Comparison of ENCODE assay signal across 25 mouse cellular contexts in genomic region chr10:82320134-82320533, GRCm38 (mm10). TPM values are rescaled to one million over a fixed set of nuclear protein-coding genes. Genes with fewer than 3 reads are reported as not detected.
A peak's percentile ranks its signal among the peaks of the same experiment; 100 is the strongest.
DNase-seq lines count a peak whose midpoint lies in the region; ATAC-seq and TF ChIP-seq lines count a peak whose summit lies in the region.
"Had no signal": no experiment of that assay in that cellular context is flagged by ENCODE, and none has a peak within 500 bp of the region (broad histone marks: within the 10 kb centered on the region; RNA-seq: fewer than 3 reads in every experiment).

No protein-coding gene starts in this region.

- H3K27me3 ChIP-seq in kidney, adult 2 months (replicated peaks; ENCODE audit: control insufficient read depth, insufficient read depth, low read length), result no peaks in the 10 kb centered on the region
- H3K27me3 ChIP-seq in kidney, embryonic 16.5 days (ENCODE audit: insufficient read depth, low read length), result no peaks in the 10 kb centered on the region
- no peaks in the 10 kb centered on the region for H3K27me3 ChIP-seq in midbrain, postnatal 0 days (ENCODE audit: insufficient read depth, low read length)
- no peaks in the 10 kb centered on the region for H3K27me3 ChIP-seq in midbrain, embryonic 16.5 days (ENCODE audit: control insufficient read depth, insufficient read depth, low read depth, low read length)
- H3K27me3 ChIP-seq in Patski, result peaks cover 6% of the 10 kb centered on the region
- H3K27me3 ChIP-seq: midbrain, embryonic 13.5 days had no signal

- CTCF ChIA-PET in Patski (lab: Charles Lee), result no interaction called here

- H3K4me3 ChIP-seq in kidney, adult 2 months (ENCODE audit: insufficient read depth, low read depth, low read length), result no peak overlapping the region
- no peak overlapping the region for H3K4me3 ChIP-seq in kidney, embryonic 16.5 days (ENCODE audit: low read length)
- no peak overlapping the region for H3K4me3 ChIP-seq in midbrain, postnatal 0 days (ENCODE audit: low read depth, low read length)
- H3K4me3 ChIP-seq in midbrain, embryonic 16.5 days (ENCODE audit: low read depth, low read length), result no peak overlapping the region
- H3K4me3 ChIP-seq: erythroblast, embryonic 14.5 days; hindbrain, embryonic 10.5 days; midbrain, embryonic 13.5 days had no signal

- 63% methylated on average over 3 of the region's 3 CpGs for WGBS in kidney, adult 2 months
- WGBS in kidney, embryonic 16.5 days, result 60% methylated on average over 3 of the region's 3 CpGs
- 70% methylated on average over 3 of the region's 3 CpGs for WGBS in midbrain, postnatal 0 days
- 69% methylated on average over 3 of the region's 3 CpGs for WGBS in midbrain, embryonic 16.5 days

- H3K4me2 ChIP-seq in kidney, embryonic 16.5 days (replicated peaks; ENCODE audit: low read depth, low read length), result no peak overlapping the region
- H3K4me2 ChIP-seq in midbrain, postnatal 0 days (ENCODE audit: low read depth, low read length, poor library complexity, severe bottlenecking), result no peak overlapping the region
- H3K4me2 ChIP-seq in midbrain, embryonic 16.5 days (ENCODE audit: low read length), result no peak overlapping the region
- H3K4me2 ChIP-seq: midbrain, embryonic 13.5 days had no signal

- no peaks in the 10 kb centered on the region for H3K4me1 ChIP-seq in kidney, adult 2 months (ENCODE audit: control insufficient read depth, insufficient read depth, low read length)
- no peaks in the 10 kb centered on the region for H3K4me1 ChIP-seq in kidney, embryonic 16.5 days (ENCODE audit: insufficient read depth, low read length)
- H3K4me1 ChIP-seq in midbrain, postnatal 0 days (ENCODE audit: insufficient read depth, low read length), result no peaks in the 10 kb centered on the region
- H3K4me1 ChIP-seq in midbrain, embryonic 16.5 days (ENCODE audit: control insufficient read depth, insufficient read depth, low read length), result no peaks in the 10 kb centered on the region
- H3K4me1 ChIP-seq: hindbrain, embryonic 10.5 days; midbrain, embryonic 13.5 days had no signal

- no peak overlapping the region for H3K27ac ChIP-seq in kidney, adult 2 months (ENCODE audit: insufficient read depth, low read depth, low read length)
- H3K27ac ChIP-seq in kidney, embryonic 16.5 days (ENCODE audit: low read length), result no peak overlapping the region
- H3K27ac ChIP-seq in midbrain, postnatal 0 days (ENCODE audit: low read depth, low read length), result no peak overlapping the region
- no peak overlapping the region for H3K27ac ChIP-seq in midbrain, embryonic 16.5 days (ENCODE audit: low read length)
- H3K27ac ChIP-seq: hindbrain, embryonic 10.5 days; midbrain, embryonic 13.5 days had no signal

- H3K9me3 ChIP-seq in kidney, embryonic 16.5 days (ENCODE audit: low read length), result no peaks in the 10 kb centered on the region
- no peaks in the 10 kb centered on the region for H3K9me3 ChIP-seq in midbrain, postnatal 0 days (ENCODE audit: low read length)
- H3K9me3 ChIP-seq in midbrain, embryonic 16.5 days (replicated peaks; ENCODE audit: control insufficient read depth, low read length, poor library complexity, severe bottlenecking), result peaks cover 2% of the 10 kb centered on the region; the same call in 1 of the 2 replicates

- no peaks in the 10 kb centered on the region for H3K36me3 ChIP-seq in kidney, adult 2 months (ENCODE audit: control insufficient read depth, insufficient read depth, low read length)
- no peaks in the 10 kb centered on the region for H3K36me3 ChIP-seq in kidney, embryonic 16.5 days (ENCODE audit: insufficient read depth, low read length)
- no peaks in the 10 kb centered on the region for H3K36me3 ChIP-seq in midbrain, postnatal 0 days (ENCODE audit: insufficient read depth, low read length)
- H3K36me3 ChIP-seq in midbrain, embryonic 16.5 days (ENCODE audit: control insufficient read depth, insufficient read depth, low read length), result no peaks in the 10 kb centered on the region
- H3K36me3 ChIP-seq: hindbrain, embryonic 10.5 days; midbrain, embryonic 13.5 days had no signal

- peak; percentile 1 for DNase-seq in kidney, adult 2 months
- DNase-seq in midbrain, postnatal 0 days (ENCODE audit: low spot score), result peak; percentile 0
- DNase-seq in Patski (ENCODE audit: low read depth, low spot score), result no peak
- DNase-seq in thymus, postnatal 0 days (ENCODE audit: low spot score), result no peak
- DNase-seq in B cell, adult 2 months, result no peak
- no peak for DNase-seq in embryo, embryonic 10 days (ENCODE audit: low spot score)
- DNase-seq: adrenal gland, adult 2 months; cerebellum, adult 11-12 months; gastrocnemius, postnatal 36 days; lung, adult 18-20 months; spleen, adult 18-20 months had no signal

- no peak for TF ChIP-seq CTCF in kidney, adult 2 months (conservative IDR thresholded peaks at IDR 0.05; ENCODE audit: insufficient read depth, insufficient read length, low read depth, low read length)
- no peak for TF ChIP-seq CTCF in midbrain, postnatal 0 days (IDR thresholded peaks at IDR 0.05)
- peak; percentile 59 for TF ChIP-seq CTCF in Patski (IDR thresholded peaks at IDR 0.05)

- POLR2A ChIA-PET in Patski (lab: Charles Lee), result no interaction called here

- no peak for ATAC-seq in kidney, embryonic 16.5 days (ENCODE audit: low FRiP score, low TSS enrichment)
- ATAC-seq in midbrain, postnatal 0 days (ENCODE audit: low FRiP score), result no peak
- no peak for ATAC-seq in midbrain, embryonic 16.5 days
- peak; percentile 17 for ATAC-seq in Patski
- ATAC-seq: forebrain, embryonic 14.5 days; intestine, embryonic 16.5 days; midbrain, embryonic 13.5 days had no signal

- H3K9ac ChIP-seq in kidney, embryonic 16.5 days (replicated peaks; ENCODE audit: low read length), result no peak overlapping the region
- H3K9ac ChIP-seq in midbrain, postnatal 0 days (replicated peaks; ENCODE audit: low read length, poor library complexity, severe bottlenecking), result no peak overlapping the region
- H3K9ac ChIP-seq in midbrain, embryonic 16.5 days (ENCODE audit: low read depth, low read length), result no peak overlapping the region
- H3K9ac ChIP-seq: midbrain, embryonic 13.5 days had no signal

- TF ChIP-seq POLR2A in kidney, adult 2 months (IDR thresholded peaks at IDR 0.05; ENCODE audit: low read depth, low read length), result no peak

- in situ Hi-C loops in Patski (cut with MboI; ENCODE audit: low pct_unique_long_range_greater_than_20kb), result no loop called here

RNA-seq across cellular contexts. Expression of gene 4932415D10Rik, which starts 3.8 kb away (rescaled TPM):
- polyA plus RNA-seq in kidney, adult 2 months (2012; rRNA removed), result 0.01 TPM in 1 of 2 replicates, not detected in the other
- polyA plus RNA-seq in kidney, embryonic 16.5 days (2015; fragmentation: Nextera tagmentation; extraction: Ambion mirVana), result not detected in 2 replicates
- total RNA-seq in midbrain, postnatal 0 days (2014; rRNA removed), result under 0.01 TPM in 1 of 2 replicates, not detected in the other
- not detected in 2 replicates for polyA plus RNA-seq in midbrain, postnatal 0 days (2015; fragmentation: Nextera tagmentation; extraction: Ambion mirVana)
- not detected in 2 replicates for polyA plus RNA-seq in midbrain, embryonic 16.5 days (2015; fragmentation: Nextera tagmentation; extraction: Ambion mirVana)
- not detected for polyA plus RNA-seq in Patski (2021)
- polyA plus RNA-seq in thymus, postnatal 0 days (2015; fragmentation: Nextera tagmentation; extraction: Ambion mirVana), result not detected in 2 replicates
- total RNA-seq: adrenal gland, adult 2 months; gastrocnemius, postnatal 36 days; layer of hippocampus, postnatal 36 days; left cerebral cortex, postnatal 36 days; liver, adult 2 months; neutrophil, adult 5-6 weeks had no signal
- polyA plus RNA-seq: adrenal gland, adult 2 months; embryonic facial prominence, embryonic 11.5 days; forebrain, embryonic 14.5 days; heart, embryonic 16.5 days; hindbrain, embryonic 10.5 days; intestine, embryonic 16.5 days; liver, adult 2 months; midbrain, embryonic 13.5 days; stomach, embryonic 14.5 days had no signal

RNA-seq across cellular contexts. Expression of gene Gm4924, which starts 33.9 kb away (rescaled TPM):
- 0.56 and 0.86 TPM in 2 replicates for polyA plus RNA-seq in kidney, adult 2 months (2012; rRNA removed)
- 9.4 and 12.1 TPM in 2 replicates for polyA plus RNA-seq in kidney, embryonic 16.5 days (2015; fragmentation: Nextera tagmentation; extraction: Ambion mirVana)
- 4.0 and 10.1 TPM in 2 replicates for total RNA-seq in midbrain, postnatal 0 days (2014; rRNA removed)
- 12.4 and 14.1 TPM in 2 replicates for polyA plus RNA-seq in midbrain, postnatal 0 days (2015; fragmentation: Nextera tagmentation; extraction: Ambion mirVana)
- polyA plus RNA-seq in midbrain, embryonic 16.5 days (2015; fragmentation: Nextera tagmentation; extraction: Ambion mirVana), result 14.5 and 16.6 TPM in 2 replicates
- polyA plus RNA-seq in Patski (2021), result 11.7 TPM
- polyA plus RNA-seq in thymus, postnatal 0 days (2015; fragmentation: Nextera tagmentation; extraction: Ambion mirVana), result 4.0 and 4.3 TPM in 2 replicates
- polyA plus RNA-seq: erythroblast, embryonic 14.5 days had no signal

Comparison
In these comparisons a context has a peak if more than half of its experiments do, and no peak if none do; other contexts are left out.
1. DNase-seq: peak in kidney, adult 2 months (single experiment) and midbrain, postnatal 0 days (single experiment); none in Patski (single experiment), thymus, postnatal 0 days (single experiment), B cell, adult 2 months (0 of 2) and embryo, embryonic 10 days (single experiment).